Mouse (Mus musculus) kidney, adult 2 months (tissue): ENCODE data around the gene Prkaa2. TPM values are rescaled to one million over a fixed set of nuclear protein-coding genes. Genes with fewer than 3 reads are reported as not detected.

Experiments used
- DNase-seq: peaks from one replicate; pipeline ENCODE4 v3.0.0; 2021
- H3K27ac ChIP-seq: fragments of 200-500 bp; 2 replicates; pipeline ENCODE4 v1.5.1; 2012; ENCODE audit warnings: low read depth, low read length, control low read depth, inconsistent platforms; ENCODE audit not compliant: insufficient read depth
- H3K27me3 ChIP-seq: fragments of 200-500 bp; replicated peaks from 2 replicates; pipeline ENCODE4 v1.6.1; 2012; ENCODE audit warnings: mild to moderate bottlenecking, moderate library complexity, low read length, inconsistent platforms; ENCODE audit not compliant: control insufficient read depth, insufficient read depth
- H3K36me3 ChIP-seq: fragments of 200-500 bp; 2 replicates; pipeline ENCODE4 v1.6.1; 2012; ENCODE audit warnings: mild to moderate bottlenecking, moderate library complexity, low read length, inconsistent platforms; ENCODE audit not compliant: control insufficient read depth, insufficient read depth
- H3K4me1 ChIP-seq: fragments of 200-500 bp; 2 replicates; pipeline ENCODE4 v1.6.1; 2011; ENCODE audit warnings: low read length; ENCODE audit not compliant: control insufficient read depth, insufficient read depth
- H3K4me3 ChIP-seq: fragments of 200-500 bp; 2 replicates; pipeline ENCODE4 v1.5.1; 2011; ENCODE audit warnings: mild to moderate bottlenecking, low read depth, low read length, control low read depth; ENCODE audit not compliant: insufficient read depth
- CTCF ChIP-seq: fragments of 200-500 bp; conservative IDR thresholded peaks from 2 replicates; pipeline ENCODE4 v1.5.1; 2011; ENCODE audit warnings: low read depth, mild to moderate bottlenecking, control low read depth, low read length, moderate library complexity, mixed read lengths; ENCODE audit not compliant: insufficient read depth, insufficient read length
- POLR2A ChIP-seq: fragments of 200-500 bp; IDR thresholded peaks from one replicate; pipeline ENCODE4 v1.6.1; 2011; ENCODE audit warnings: low read depth, low read length, control low read depth
- WGBS: fragments of 180-500 bp; shearing (Covaris S2); methylation state at CpG from one replicate; pipeline ENCODE4 v1.1.7; 2018; 5-methylcytosine and 5-hydroxymethylcytosine counted together
- polyA plus RNA-seq: library from polyadenylated mRNA; depleted of rRNA; stranded (reverse); fragments of >200 nt; gene quantifications from 2 replicates; pipeline ENCODE4 v1.2.3, GENCODE M21; 2012

Gene Prkaa2
- polyA plus RNA-seq, 1 experiment, result 25.8 TPM

- Histone ChIP-seq H3K4me3 (no peak overlapping the region), H3K27me3 (no peaks in the 10 kb centered on the region), H3K4me1 (no peaks in the 10 kb centered on the region), H3K27ac (no peak overlapping the region), H3K36me3 (no peaks in the 10 kb centered on the region)
- WGBS, result 43% methylated on average over 8 of the region's 8 CpGs
- peak; percentile 83 for DNase-seq
- TF ChIP-seq POLR2A (no peak), CTCF (peak; percentile 81)
These were observed 12.7 kb upstream of the Prkaa2 start for GRCm38 (mm10) chr4:105122429-105122828.

GRCm38 (mm10) chr4:105121081-105121480, 11.4 kb upstream of the Prkaa2 start:
- Histone ChIP-seq H3K27ac (no peak overlapping the region), H3K4me3 (no peak overlapping the region), H3K36me3 (no peaks in the 10 kb centered on the region), H3K4me1 (no peaks in the 10 kb centered on the region), H3K27me3 (no peaks in the 10 kb centered on the region)
- TF ChIP-seq POLR2A (no peak), CTCF (no peak)
- WGBS, result 84% methylated on average over 6 of the region's 6 CpGs
- no peak for DNase-seq

- Histone ChIP-seq H3K4me1 (peaks cover 6% of the 10 kb centered on the region), H3K36me3 (no peaks in the 10 kb centered on the region), H3K27me3 (no peaks in the 10 kb centered on the region), H3K4me3 (no peak overlapping the region), H3K27ac (no peak overlapping the region)
- WGBS, result 85% methylated on average over 3 of the region's 3 CpGs
- TF ChIP-seq POLR2A (no peak), CTCF (no peak)
- no peak for DNase-seq
These were observed 3.8 kb upstream of the Prkaa2 start for GRCm38 (mm10) chr4:105113468-105113867.

- H3K4me3 ChIP-seq, result no peak overlapping the region
- no peaks in the 10 kb centered on the region for H3K36me3 ChIP-seq
- TF ChIP-seq CTCF (no peak), POLR2A (no peak)
- no peak for DNase-seq
- H3K27me3 ChIP-seq, result no peaks in the 10 kb centered on the region
- H3K27ac ChIP-seq, result no peak overlapping the region
- WGBS, result 87% methylated on average over 5 of the region's 5 CpGs
- peaks cover 6% of the 10 kb centered on the region for H3K4me1 ChIP-seq
These were observed 3.4 kb upstream of the Prkaa2 start for GRCm38 (mm10) chr4:105113042-105113441.

GRCm38 (mm10) chr4:105111770-105112169, 2.1 kb upstream of the Prkaa2 start:
- Histone ChIP-seq H3K36me3 (no peaks in the 10 kb centered on the region), H3K27ac (no peak overlapping the region), H3K27me3 (no peaks in the 10 kb centered on the region), H3K4me1 (peaks cover 8% of the 10 kb centered on the region), H3K4me3 (no peak overlapping the region)
- no peak for DNase-seq
- 78% methylated on average over 11 of the region's 11 CpGs for WGBS
- TF ChIP-seq CTCF, result no peak
- TF ChIP-seq POLR2A, result no peak

- no peaks in the 10 kb centered on the region for H3K27me3 ChIP-seq
- no peak overlapping the region; the same call in 1 of the 2 replicates for H3K4me3 ChIP-seq
- TF ChIP-seq POLR2A (no peak), CTCF (no peak)
- H3K4me1 ChIP-seq, result peaks cover 13% of the 10 kb centered on the region
- no peaks in the 10 kb centered on the region for H3K36me3 ChIP-seq
- 0 out of 2 replicates have a peak overlapping the region, but pooled peaks have one; percentile 88 for H3K27ac ChIP-seq
- DNase-seq, result no peak
- 86% methylated on average over 4 of the region's 4 CpGs for WGBS
These were observed 970 bp upstream of the Prkaa2 start for GRCm38 (mm10) chr4:105110684-105111035.

- TF ChIP-seq CTCF (no peak), POLR2A (no peak)
- Histone ChIP-seq H3K36me3 (no peaks in the 10 kb centered on the region), H3K27me3 (no peaks in the 10 kb centered on the region), H3K27ac (peak overlapping the region; percentile 88), H3K4me3 (peak overlapping the region; percentile 92), H3K4me1 (peaks cover 17% of the 10 kb centered on the region)
- 4% methylated on average over 24 of the region's 24 CpGs for WGBS
- DNase-seq, result no peak
These were observed 447 bp upstream of the Prkaa2 start for GRCm38 (mm10) chr4:105109990-105110683.

- DNase-seq, result peak; percentile 83
- Histone ChIP-seq H3K36me3 (no peaks in the 10 kb centered on the region), H3K27me3 (no peaks in the 10 kb centered on the region), H3K4me3 (peak overlapping the region; percentile 92), H3K4me1 (peaks cover 23% of the 10 kb centered on the region), H3K27ac (peak overlapping the region; percentile 98)
- TF ChIP-seq CTCF, result no peak
- no peak for TF ChIP-seq POLR2A
- 17% methylated on average over 5 of the region's 5 CpGs for WGBS
These were observed 970 bp downstream of the Prkaa2 start for GRCm38 (mm10) chr4:105108641-105109198.
